Mouse (Mus musculus) bone marrow macrophage, adult 2 months (primary cell): ENCODE data around the gene Sgce.

Experiments used
- CTCF ChIP-seq: IDR thresholded peaks from 2 replicates; pipeline ENCODE4 v1.5.1; 2012; ENCODE audit warnings: low read depth, mild to moderate bottlenecking, low read length, moderate library complexity
- POLR2A ChIP-seq: IDR thresholded peaks from 2 replicates; pipeline ENCODE4 v1.6.1; 2012; ENCODE audit warnings: mild to moderate bottlenecking, low read depth, low read length, borderline replicate concordance

DNA sequence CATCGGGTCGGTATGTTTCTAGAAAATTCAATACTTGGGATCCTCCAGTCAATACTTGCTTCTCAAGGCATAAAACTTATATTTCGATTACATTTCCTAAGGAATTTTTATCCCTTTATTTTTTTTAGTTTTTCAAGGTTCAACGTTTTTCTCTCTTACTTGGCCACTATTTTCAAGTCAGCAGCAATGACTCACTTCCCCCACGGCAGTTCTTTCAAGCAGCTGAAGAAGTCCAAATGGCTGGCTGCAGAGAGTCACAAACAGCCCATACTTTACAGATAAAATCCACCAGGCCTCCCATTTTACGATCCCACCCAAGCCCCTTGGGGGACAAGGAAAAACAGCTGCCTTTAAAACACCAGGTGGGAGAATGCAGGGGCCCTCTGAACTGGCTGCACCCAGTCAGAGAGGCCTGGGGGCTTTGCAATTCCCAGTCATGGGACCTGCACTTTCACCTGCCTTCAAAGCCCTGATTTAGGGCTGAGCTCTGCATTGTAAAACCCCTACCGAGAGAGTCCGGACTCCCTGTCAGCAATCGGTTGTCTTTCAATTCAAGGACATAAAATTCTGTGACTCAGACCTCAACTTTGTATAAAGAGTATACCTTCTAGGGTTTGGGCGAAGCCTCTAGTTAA lies 62.2 kb downstream of the Sgce start:
- TF ChIP-seq CTCF, result no peak
- TF ChIP-seq POLR2A, result no peak
